Mouse (Mus musculus) thymus, postnatal 25 days (tissue): ENCODE data around the gene Siva1.

ENCODE experiments used
- DNase-seq: peaks from one replicate; pipeline ENCODE4 v3.0.0; 2022

The Siva1 gene

GRCm38 (mm10) chr12:112644180-112644854 lies at the start of gene Siva1:
Gene Siva1 (plus strand): TSS chr12:112644679.
- DNase-seq = peak; percentile 97

DNA sequence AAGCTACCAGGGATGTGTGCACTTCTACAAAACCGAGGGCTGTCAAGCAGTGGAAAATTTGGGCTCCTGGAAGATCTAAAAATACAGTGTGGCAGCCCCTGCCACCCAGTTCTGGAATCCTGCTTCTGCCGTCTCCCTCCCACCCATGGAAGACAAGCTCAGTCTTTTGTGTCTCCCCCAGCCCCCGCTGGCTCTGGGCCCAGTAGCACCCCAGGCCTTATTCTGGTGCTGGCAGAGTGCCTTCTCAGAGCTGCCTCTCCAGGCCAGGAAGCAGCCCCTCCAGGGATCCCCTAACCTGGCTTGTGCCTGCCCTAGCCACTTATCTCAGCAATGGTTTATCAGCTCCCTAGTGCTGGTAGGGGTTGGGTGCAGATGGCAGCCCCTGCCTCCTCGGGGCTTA lies 49.5 kb upstream of the Siva1 start:
- DNase-seq = no peak

DNA sequence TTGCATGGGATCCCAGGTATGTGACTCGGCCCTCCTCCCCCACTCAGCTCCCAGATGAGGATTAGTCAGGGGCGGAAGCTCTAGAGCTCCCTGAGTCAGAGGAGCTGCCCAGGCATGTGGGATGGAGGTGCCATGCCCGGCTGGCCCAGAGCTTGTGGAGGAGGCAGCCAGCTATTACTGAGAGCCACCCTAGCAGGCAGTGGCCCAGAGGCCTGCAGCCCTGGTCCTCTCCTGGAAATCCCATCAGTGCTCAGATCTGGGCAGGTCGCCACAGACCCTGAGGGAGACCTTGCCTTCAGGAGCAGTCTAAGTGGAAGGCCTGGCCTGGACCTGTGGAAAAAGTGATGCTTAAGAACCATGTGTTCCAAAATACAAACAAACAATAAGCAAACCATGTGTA lies 48.9 kb upstream of the Siva1 start:
- no peak for DNase-seq

DNA sequence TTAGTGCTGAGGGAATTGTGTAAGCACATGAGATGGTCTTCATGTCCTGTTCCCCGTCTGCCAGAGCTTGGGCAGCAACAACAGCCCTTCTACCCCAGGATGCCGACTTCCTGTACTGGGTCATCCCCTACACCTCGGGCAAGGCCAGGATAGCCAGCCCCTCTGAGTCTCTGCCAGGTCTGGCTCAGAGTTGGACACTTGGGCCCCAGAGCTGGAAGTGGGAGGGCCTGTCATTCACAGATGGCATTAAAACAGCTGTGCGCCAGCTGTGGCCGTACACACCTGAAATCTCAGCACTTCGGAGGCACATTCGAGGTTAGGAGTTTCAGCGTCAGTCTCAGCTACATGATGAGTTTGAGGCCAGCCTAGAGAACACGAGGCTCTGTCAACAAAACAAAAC lies 48.0 kb upstream of the Siva1 start:
- no peak for DNase-seq

GRCm38 (mm10) chr12:112596891-112597500 lies 47.5 kb upstream of the Siva1 start:
- no peak for DNase-seq

- DNase-seq = no peak
Measured at GRCm38 (mm10) chr12:112597618-112598017, 46.9 kb upstream of the Siva1 start.

- DNase-seq = no peak
Measured at GRCm38 (mm10) chr12:112599198-112599597, 45.3 kb upstream of the Siva1 start.

DNA sequence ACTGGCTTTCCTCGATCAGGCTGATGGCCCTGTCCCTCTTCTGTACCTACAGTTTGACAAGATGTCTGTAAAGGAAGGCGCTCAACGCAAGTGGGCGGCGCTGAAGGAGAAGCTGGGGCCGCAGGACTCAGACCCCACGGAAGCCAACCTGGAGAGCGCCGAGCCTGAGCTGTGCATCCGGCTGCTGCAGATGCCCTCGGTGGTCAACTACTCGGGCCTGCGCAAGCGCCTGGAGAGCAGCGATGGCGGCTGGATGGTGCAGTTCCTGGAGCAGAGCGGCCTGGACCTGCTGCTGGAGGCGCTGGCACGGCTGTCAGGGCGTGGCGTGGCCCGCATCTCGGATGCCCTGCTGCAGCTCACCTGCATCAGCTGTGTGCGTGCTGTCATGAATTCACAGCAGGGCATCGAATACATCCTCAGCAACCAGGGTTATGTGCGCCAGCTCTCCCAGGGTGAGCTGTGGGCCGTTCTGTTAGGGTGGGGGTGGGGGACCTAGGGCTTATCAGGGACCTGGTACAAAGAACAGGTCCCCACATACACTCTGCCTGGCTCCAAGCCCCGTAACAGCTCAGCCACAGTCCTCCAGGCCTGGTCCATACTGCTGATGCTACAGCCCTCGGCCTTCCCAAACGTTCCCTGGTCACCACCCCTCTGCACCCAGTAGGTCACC lies 44.4 kb upstream of the Siva1 start:
- DNase-seq = no peak

DNA sequence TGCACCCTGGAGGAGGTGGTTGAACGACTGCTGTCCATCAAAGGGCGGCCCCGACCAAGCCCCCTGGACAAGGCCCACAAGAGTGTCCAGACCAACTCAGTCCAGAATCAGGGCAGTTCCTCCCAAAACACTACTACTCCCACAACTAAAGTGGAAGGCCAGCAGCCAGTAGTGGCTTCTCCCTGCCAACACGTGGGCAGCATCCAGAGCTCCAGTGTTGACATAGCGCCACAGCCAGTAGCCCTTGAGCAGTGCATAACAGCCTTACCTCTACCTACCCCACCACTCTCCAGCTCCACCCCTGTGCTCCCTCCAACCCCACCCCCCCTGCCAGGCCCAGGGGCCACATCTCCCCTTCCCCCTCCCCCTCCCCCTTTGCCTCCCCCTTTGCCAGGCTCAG lies 40.5 kb upstream of the Siva1 start:
- no peak for DNase-seq

DNA sequence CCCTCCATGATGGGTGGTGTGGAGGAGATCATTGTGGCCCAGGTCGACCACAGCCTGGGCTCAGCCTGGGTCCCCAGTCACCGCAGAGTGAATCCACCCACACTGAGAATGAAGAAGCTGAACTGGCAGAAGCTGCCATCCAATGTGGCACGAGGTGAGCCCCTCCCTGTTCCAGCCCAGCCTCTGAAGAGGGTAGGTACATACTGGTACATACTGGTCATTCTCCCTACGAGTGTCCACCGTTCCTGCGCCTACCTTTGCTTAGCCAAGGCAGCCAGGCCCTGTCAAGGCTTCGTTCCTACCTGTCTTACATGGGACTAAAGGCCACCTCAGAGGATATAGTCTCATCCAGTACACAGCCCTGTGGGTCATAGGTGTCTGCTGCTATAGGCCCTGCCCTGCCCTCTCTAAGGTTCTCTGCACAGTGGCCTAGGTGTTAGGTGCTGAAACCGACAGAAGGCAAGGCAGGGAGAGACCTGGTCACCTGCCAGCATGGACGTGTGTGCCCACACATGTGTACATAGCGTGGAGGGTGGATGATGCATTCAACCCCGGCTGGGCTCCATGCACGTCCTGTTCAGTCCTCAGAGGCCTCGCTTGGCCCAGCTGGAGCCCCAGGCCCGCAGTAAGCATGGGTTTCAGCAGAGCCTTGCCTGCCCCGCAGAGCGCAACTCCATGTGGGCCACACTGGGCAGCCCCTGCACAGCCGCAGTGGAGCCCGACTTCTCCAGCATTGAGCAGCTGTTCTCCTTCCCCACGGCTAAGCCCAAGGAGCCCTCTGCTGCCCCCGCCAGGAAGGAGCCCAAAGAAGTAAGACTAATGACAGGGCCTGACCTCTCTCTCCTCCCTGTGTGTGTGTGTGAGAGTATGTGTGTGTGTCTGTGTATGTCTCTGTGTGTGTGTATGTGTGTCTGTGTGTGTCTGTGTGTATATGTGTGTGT lies 39.5 kb upstream of the Siva1 start:
- DNase-seq = peak; percentile 47

- peak; percentile 78 for DNase-seq
Measured at GRCm38 (mm10) chr12:112605766-112606165, 38.7 kb upstream of the Siva1 start.

- no peak for DNase-seq
Measured at GRCm38 (mm10) chr12:112606998-112607397, 37.5 kb upstream of the Siva1 start.

- no peak for DNase-seq
Measured at GRCm38 (mm10) chr12:112609031-112609430, 35.4 kb upstream of the Siva1 start.

DNA sequence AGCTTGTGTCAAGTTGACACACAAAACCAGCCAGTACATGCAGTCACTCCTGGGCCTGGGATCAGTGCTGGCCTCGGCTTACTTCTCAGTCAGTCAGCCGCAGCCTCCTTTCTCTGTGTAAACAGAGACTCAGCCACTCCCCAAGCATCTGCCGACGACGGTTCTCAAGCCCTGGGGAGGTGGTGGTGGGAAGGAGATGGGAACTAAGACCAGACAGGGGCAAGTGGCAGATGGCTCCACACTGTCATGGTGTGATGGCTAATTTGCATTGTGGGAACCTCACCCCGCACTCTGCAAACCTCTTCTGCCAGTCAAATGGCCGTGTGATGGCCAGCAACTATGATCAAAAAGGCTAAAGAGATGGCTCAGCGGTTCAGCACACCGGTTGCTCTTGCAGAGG lies 27.8 kb upstream of the Siva1 start:
- no peak for DNase-seq

DNA sequence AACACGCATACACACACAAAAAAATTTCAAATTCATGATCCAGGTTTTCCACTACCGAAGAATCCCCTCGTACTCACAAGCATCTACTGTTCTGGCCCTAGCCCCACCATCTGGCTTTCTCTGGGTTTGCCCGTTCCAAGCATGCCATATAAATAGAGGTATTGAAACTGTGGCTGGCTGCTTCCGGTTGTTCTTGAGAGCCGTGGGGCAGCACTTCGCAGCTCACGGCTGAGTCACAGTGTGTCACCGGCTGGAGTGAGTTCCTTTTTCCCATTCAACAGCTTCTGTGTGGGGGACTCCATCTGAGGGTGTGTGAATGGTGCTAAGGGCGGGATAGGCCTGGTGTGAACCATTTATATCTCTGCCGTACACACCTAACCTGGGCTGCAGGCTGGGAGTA lies 27.3 kb upstream of the Siva1 start:
- DNase-seq = peak; percentile 38

DNA sequence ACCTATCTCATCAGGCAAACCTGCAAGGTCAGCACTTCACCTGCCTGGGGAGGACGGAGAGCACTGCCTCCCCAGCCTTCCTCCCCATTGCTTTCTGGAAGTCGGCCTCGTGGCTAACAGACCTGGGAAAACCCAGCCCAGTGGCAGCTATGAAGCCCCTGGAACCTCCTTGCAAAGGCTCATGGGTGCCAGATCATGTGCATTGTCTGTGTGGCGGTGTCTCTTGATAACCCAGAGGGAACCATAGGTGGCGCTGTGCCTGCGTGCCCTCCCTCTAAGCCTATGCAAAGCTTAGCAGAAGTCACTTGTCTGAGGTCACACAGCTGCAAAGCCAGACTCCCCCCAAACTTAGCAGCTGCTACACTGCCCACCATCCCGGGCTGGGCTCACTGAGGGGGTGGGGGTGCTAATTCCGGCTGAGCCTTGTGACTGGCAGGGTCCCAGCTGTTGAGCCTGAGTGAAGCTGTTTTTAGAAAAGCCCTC lies 26.5 kb upstream of the Siva1 start:
- peak; percentile 87 for DNase-seq

- peak; percentile 21 for DNase-seq
Measured at GRCm38 (mm10) chr12:112618981-112619685, 25.3 kb upstream of the Siva1 start.

GRCm38 (mm10) chr12:112619686-112620353 lies 24.7 kb upstream of the Siva1 start, which contains the start of gene Adssl1:
Gene Adssl1 (plus strand): TSS chr12:112620045.
- DNase-seq = peak; percentile 60

- peak; percentile 37 for DNase-seq
Measured at GRCm38 (mm10) chr12:112620354-112621061, 24.0 kb upstream of the Siva1 start.

DNA sequence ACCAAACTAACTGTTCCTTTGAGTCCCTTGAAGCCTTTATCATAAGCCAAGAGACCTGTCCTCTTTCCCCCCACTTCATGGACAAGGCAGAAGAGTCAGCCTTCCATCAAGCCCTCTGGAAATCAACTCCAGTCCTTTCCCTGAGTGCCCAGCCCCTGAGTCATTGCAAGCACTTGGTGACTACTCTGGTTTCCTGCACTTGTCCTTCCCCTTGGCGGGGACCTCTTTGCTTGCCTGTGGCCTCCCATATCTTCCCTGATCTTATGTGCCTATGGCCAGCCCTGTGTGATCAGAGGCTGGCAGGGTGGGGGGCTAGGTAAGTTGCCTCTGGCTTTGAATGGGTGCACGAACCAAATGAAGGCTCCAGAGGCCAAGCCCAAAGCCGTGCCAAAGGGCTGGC lies 22.6 kb upstream of the Siva1 start:
- no peak for DNase-seq

DNA sequence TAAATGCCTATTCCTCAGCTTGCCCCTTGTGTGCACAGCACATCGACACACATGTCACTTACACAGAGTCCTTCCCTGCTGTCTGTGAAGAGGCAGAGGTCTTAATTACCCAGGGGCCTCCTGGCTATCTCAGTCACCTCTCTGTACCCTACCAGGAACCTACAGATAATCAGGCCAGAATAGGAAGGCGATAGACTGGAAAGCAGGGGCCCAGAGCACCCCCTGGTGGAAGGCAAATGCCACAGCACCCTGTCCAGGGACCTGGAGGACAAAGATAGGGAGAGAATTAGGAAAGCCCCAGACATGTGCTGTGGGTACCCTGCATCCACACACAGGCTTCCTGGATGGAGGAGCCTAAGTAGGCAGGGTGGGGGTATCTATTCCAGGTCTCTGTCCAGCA lies 20.7 kb upstream of the Siva1 start:
- peak; percentile 64 for DNase-seq
